Mouse (Mus musculus): ENCODE measurements around the gene Pla2g6. TPM values are rescaled to one million over a fixed set of nuclear protein-coding genes. Genes with fewer than 3 reads are reported as not detected.

Gene Pla2g6
- total and polyA plus RNA-seq, 2 experiments from 2014 or later: 17.6 to 26.8 TPM

- Histone ChIP-seq H3K9ac (replicated peaks; ENCODE audit: low read length, poor library complexity, severe bottlenecking) (peak overlapping the region; percentile 54), H3K36me3 (ENCODE audit: insufficient read depth, low read length) (peaks cover 18% of the 10 kb centered on the region), H3K9me3 (ENCODE audit: low read length) (no peaks in the 10 kb centered on the region), H3K4me1 (ENCODE audit: insufficient read depth, low read length) (peaks cover 5% of the 10 kb centered on the region; the same call in 1 of the 2 replicates), H3K4me2 (ENCODE audit: low read depth, low read length, poor library complexity, severe bottlenecking) (peak overlapping the region; percentile 62), H3K27ac (ENCODE audit: low read depth, low read length) (no peak overlapping the region), H3K27me3 (ENCODE audit: insufficient read depth, low read length) (peaks cover 16% of the 10 kb centered on the region), H3K4me3 (ENCODE audit: low read depth, low read length) (peak overlapping the region; percentile 29)
- ATAC-seq (ENCODE audit: low FRiP score) (no peak), DNase-seq (ENCODE audit: low spot score) (no peak)
- WGBS: 30% methylated on average over 24 of the region's 24 CpGs
- no peak for TF ChIP-seq CTCF (IDR thresholded peaks at IDR 0.05)
Measured at GRCm38 (mm10) chr15:79252580-79252979, 75.6 kb downstream of the Pla2g6 start.

- H3K4me2 ChIP-seq (ENCODE audit: low read depth, low read length, poor library complexity, severe bottlenecking): peak overlapping the region; percentile 62
- H3K4me1 ChIP-seq (ENCODE audit: insufficient read depth, low read length): peaks cover 5% of the 10 kb centered on the region; the same call in 1 of the 2 replicates
- peaks cover 21% of the 10 kb centered on the region for H3K36me3 ChIP-seq (ENCODE audit: insufficient read depth, low read length)
- peak; percentile 64 for TF ChIP-seq CTCF (IDR thresholded peaks at IDR 0.05)
- peak overlapping the region; percentile 29 for H3K4me3 ChIP-seq (ENCODE audit: low read depth, low read length)
- ATAC-seq (ENCODE audit: low FRiP score) (peak; percentile 50), DNase-seq (ENCODE audit: low spot score) (peak; percentile 50)
- peak overlapping the region; percentile 54 for H3K9ac ChIP-seq (replicated peaks; ENCODE audit: low read length, poor library complexity, severe bottlenecking)
- no peak overlapping the region for H3K27ac ChIP-seq (ENCODE audit: low read depth, low read length)
- peaks cover 16% of the 10 kb centered on the region for H3K27me3 ChIP-seq (ENCODE audit: insufficient read depth, low read length)
- no peaks in the 10 kb centered on the region for H3K9me3 ChIP-seq (ENCODE audit: low read length)
- 2% methylated on average over 59 of the region's 61 CpGs for WGBS
Measured at GRCm38 (mm10) chr15:79251781-79252491, 76.3 kb downstream of the Pla2g6 start.

GRCm38 (mm10) chr15:79251168-79251567, 77.0 kb downstream of the Pla2g6 start:
- DNase-seq (ENCODE audit: low spot score): no peak

DNA sequence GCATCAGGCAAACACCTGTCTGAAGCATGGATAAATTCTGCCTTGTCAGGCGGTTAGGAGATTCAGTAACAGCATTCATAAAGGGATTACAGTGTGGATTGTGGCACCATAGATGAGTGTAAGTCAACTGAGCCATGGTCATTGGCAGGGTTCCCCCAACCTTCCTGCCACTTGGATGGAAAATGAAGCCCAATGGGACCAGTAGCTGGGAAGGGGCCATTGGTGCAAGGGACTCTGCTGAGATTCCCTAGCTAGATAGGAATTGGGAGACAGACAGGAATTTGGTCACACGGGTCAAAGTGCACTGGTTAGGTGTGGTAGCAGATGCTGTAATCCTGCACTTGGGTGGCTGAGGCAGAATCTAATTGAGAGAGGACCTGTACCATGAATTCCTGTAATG, 78.0 kb downstream of the Pla2g6 start:
- Histone ChIP-seq H3K4me2 (ENCODE audit: low read depth, low read length, poor library complexity, severe bottlenecking) (no peak overlapping the region), H3K9ac (replicated peaks; ENCODE audit: low read length, poor library complexity, severe bottlenecking) (no peak overlapping the region), H3K36me3 (ENCODE audit: insufficient read depth, low read length) (peaks cover 38% of the 10 kb centered on the region), H3K4me1 (ENCODE audit: insufficient read depth, low read length) (peaks cover 5% of the 10 kb centered on the region; the same call in 1 of the 2 replicates), H3K27ac (ENCODE audit: low read depth, low read length) (no peak overlapping the region), H3K9me3 (ENCODE audit: low read length) (no peaks in the 10 kb centered on the region), H3K4me3 (ENCODE audit: low read depth, low read length) (no peak overlapping the region), H3K27me3 (ENCODE audit: insufficient read depth, low read length) (peaks cover 16% of the 10 kb centered on the region)
- no peak for TF ChIP-seq CTCF (IDR thresholded peaks at IDR 0.05)
- no peak for ATAC-seq (ENCODE audit: low FRiP score)
- DNase-seq (ENCODE audit: low spot score): no peak
- 67% methylated on average over 2 of the region's 2 CpGs for whole genome bisulfite sequencing

More at GRCm38 (mm10) chr15:79251168-79251567, 77.0 kb downstream of the Pla2g6 start:
- no peak overlapping the region for H3K4me2 ChIP-seq (ENCODE audit: low read depth, low read length, poor library complexity, severe bottlenecking)
- WGBS: 51% methylated on average over 7 of the region's 7 CpGs
- peaks cover 29% of the 10 kb centered on the region for H3K36me3 ChIP-seq (ENCODE audit: insufficient read depth, low read length)
- no peaks in the 10 kb centered on the region for H3K9me3 ChIP-seq (ENCODE audit: low read length)
- TF ChIP-seq CTCF (IDR thresholded peaks at IDR 0.05): no peak
- peaks cover 5% of the 10 kb centered on the region; the same call in 1 of the 2 replicates for H3K4me1 ChIP-seq (ENCODE audit: insufficient read depth, low read length)
- no peak overlapping the region for H3K27ac ChIP-seq (ENCODE audit: low read depth, low read length)
- H3K4me3 ChIP-seq (ENCODE audit: low read depth, low read length): no peak overlapping the region
- peaks cover 16% of the 10 kb centered on the region for H3K27me3 ChIP-seq (ENCODE audit: insufficient read depth, low read length)
- no peak overlapping the region for H3K9ac ChIP-seq (replicated peaks; ENCODE audit: low read length, poor library complexity, severe bottlenecking)
- ATAC-seq (ENCODE audit: low FRiP score): no peak; the same call in 1 of the 2 replicates

- DNase-seq (ENCODE audit: low spot score) (no peak), ATAC-seq (ENCODE audit: low FRiP score) (no peak)
- 86% methylated on average over 3 of the region's 3 CpGs for WGBS
- H3K4me1 ChIP-seq (ENCODE audit: insufficient read depth, low read length): no peaks in the 10 kb centered on the region
- H3K4me3 ChIP-seq (ENCODE audit: low read depth, low read length): no peak overlapping the region
- H3K27me3 ChIP-seq (ENCODE audit: insufficient read depth, low read length): no peaks in the 10 kb centered on the region
- TF ChIP-seq CTCF (IDR thresholded peaks at IDR 0.05): no peak
- H3K27ac ChIP-seq (ENCODE audit: low read depth, low read length): no peak overlapping the region
- no peak overlapping the region for H3K9ac ChIP-seq (replicated peaks; ENCODE audit: low read length, poor library complexity, severe bottlenecking)
- peaks cover 55% of the 10 kb centered on the region for H3K36me3 ChIP-seq (ENCODE audit: insufficient read depth, low read length)
- no peaks in the 10 kb centered on the region for H3K9me3 ChIP-seq (ENCODE audit: low read length)
- H3K4me2 ChIP-seq (ENCODE audit: low read depth, low read length, poor library complexity, severe bottlenecking): no peak overlapping the region
Measured at GRCm38 (mm10) chr15:79245321-79245720, 82.9 kb downstream of the Pla2g6 start.
